Mouse (Mus musculus): ENCODE measurements around the gene Nxph3. TPM values are rescaled to one million over a fixed set of nuclear protein-coding genes. Genes with fewer than 3 reads are reported as not detected.

Gene Nxph3
- not detected in 2 replicates for polyA plus RNA-seq (2012; ENCODE audit: insufficient read depth, insufficient read length, missing spikeins)

- Histone ChIP-seq H3K27ac (replicated peaks; ENCODE audit: low read depth, low read length) (no peak within 1 kb of the TSS), H3K4me1 (ENCODE audit: control insufficient read depth, insufficient read depth, insufficient read length, low read length) (no peaks in the 10 kb centered on the region), H3K4me3 (ENCODE audit: insufficient read depth, low read depth, low read length) (peak within 1 kb of the TSS; percentile 60)
Observed at GRCm38 (mm10) chr11:95514298-95514861, at the start of gene Nxph3. TSS of gene Nxph3 (minus strand) at chr11:95514570.

- H3K4me3 ChIP-seq (ENCODE audit: insufficient read depth, low read depth, low read length), result no peak overlapping the region
- H3K4me1 ChIP-seq (ENCODE audit: control insufficient read depth, insufficient read depth, insufficient read length, low read length), result no peaks in the 10 kb centered on the region
- H3K27ac ChIP-seq (replicated peaks; ENCODE audit: low read depth, low read length), result no peak overlapping the region
Observed at GRCm38 (mm10) chr11:95563849-95564248, 49.5 kb upstream of the Nxph3 start.

- Histone ChIP-seq H3K4me3 (ENCODE audit: insufficient read depth, low read depth, low read length) (no peak overlapping the region), H3K4me1 (ENCODE audit: control insufficient read depth, insufficient read depth, insufficient read length, low read length) (no peaks in the 10 kb centered on the region), H3K27ac (replicated peaks; ENCODE audit: low read depth, low read length) (no peak overlapping the region)
Observed at GRCm38 (mm10) chr11:95560773-95561172, 46.4 kb upstream of the Nxph3 start.

GRCm38 (mm10) chr11:95559761-95560160, 45.4 kb upstream of the Nxph3 start:
- Histone ChIP-seq H3K4me1 (ENCODE audit: control insufficient read depth, insufficient read depth, insufficient read length, low read length) (no peaks in the 10 kb centered on the region), H3K27ac (replicated peaks; ENCODE audit: low read depth, low read length) (no peak overlapping the region), H3K4me3 (ENCODE audit: insufficient read depth, low read depth, low read length) (no peak overlapping the region)

GRCm38 (mm10) chr11:95557719-95558118, 43.3 kb upstream of the Nxph3 start:
- H3K27ac ChIP-seq (replicated peaks; ENCODE audit: low read depth, low read length), result no peak overlapping the region
- no peak overlapping the region for H3K4me3 ChIP-seq (ENCODE audit: insufficient read depth, low read depth, low read length)

GRCm38 (mm10) chr11:95557032-95557431, 42.7 kb upstream of the Nxph3 start:
- Histone ChIP-seq H3K27ac (replicated peaks; ENCODE audit: low read depth, low read length) (no peak overlapping the region), H3K4me3 (ENCODE audit: insufficient read depth, low read depth, low read length) (no peak overlapping the region), H3K4me1 (ENCODE audit: control insufficient read depth, insufficient read depth, insufficient read length, low read length) (no peaks in the 10 kb centered on the region)

More at GRCm38 (mm10) chr11:95557719-95558118, 43.3 kb upstream of the Nxph3 start:
- H3K4me1 ChIP-seq (ENCODE audit: control insufficient read depth, insufficient read depth, insufficient read length, low read length), result no peaks in the 10 kb centered on the region

GRCm38 (mm10) chr11:95555279-95555678, 40.9 kb upstream of the Nxph3 start:
- Histone ChIP-seq H3K4me3 (ENCODE audit: insufficient read depth, low read depth, low read length) (no peak overlapping the region), H3K27ac (replicated peaks; ENCODE audit: low read depth, low read length) (no peak overlapping the region), H3K4me1 (ENCODE audit: control insufficient read depth, insufficient read depth, insufficient read length, low read length) (no peaks in the 10 kb centered on the region)

- Histone ChIP-seq H3K4me3 (ENCODE audit: insufficient read depth, low read depth, low read length) (no peak overlapping the region), H3K4me1 (ENCODE audit: control insufficient read depth, insufficient read depth, insufficient read length, low read length) (no peaks in the 10 kb centered on the region), H3K27ac (replicated peaks; ENCODE audit: low read depth, low read length) (no peak overlapping the region)
Observed at GRCm38 (mm10) chr11:95550301-95551021, 36.1 kb upstream of the Nxph3 start.

- H3K27ac ChIP-seq (replicated peaks; ENCODE audit: low read depth, low read length), result no peak overlapping the region
- H3K4me1 ChIP-seq (ENCODE audit: control insufficient read depth, insufficient read depth, insufficient read length, low read length), result no peaks in the 10 kb centered on the region
- no peak overlapping the region for H3K4me3 ChIP-seq (ENCODE audit: insufficient read depth, low read depth, low read length)
Observed at GRCm38 (mm10) chr11:95546021-95546782, 31.8 kb upstream of the Nxph3 start.

GRCm38 (mm10) chr11:95544546-95545327, 30.4 kb upstream of the Nxph3 start:
- Histone ChIP-seq H3K4me3 (ENCODE audit: insufficient read depth, low read depth, low read length) (no peak overlapping the region), H3K4me1 (ENCODE audit: control insufficient read depth, insufficient read depth, insufficient read length, low read length) (no peaks in the 10 kb centered on the region), H3K27ac (replicated peaks; ENCODE audit: low read depth, low read length) (no peak overlapping the region)

GRCm38 (mm10) chr11:95540637-95541385, 26.4 kb upstream of the Nxph3 start:
- Histone ChIP-seq H3K4me1 (ENCODE audit: control insufficient read depth, insufficient read depth, insufficient read length, low read length) (0 out of 2 replicates have a peak, but pooled peaks cover 3% of the 10 kb centered on the region), H3K27ac (replicated peaks; ENCODE audit: low read depth, low read length) (no peak overlapping the region), H3K4me3 (ENCODE audit: insufficient read depth, low read depth, low read length) (no peak overlapping the region)

GRCm38 (mm10) chr11:95538378-95539104, 24.2 kb upstream of the Nxph3 start:
- Histone ChIP-seq H3K27ac (replicated peaks; ENCODE audit: low read depth, low read length) (no peak overlapping the region), H3K4me3 (ENCODE audit: insufficient read depth, low read depth, low read length) (no peak overlapping the region), H3K4me1 (ENCODE audit: control insufficient read depth, insufficient read depth, insufficient read length, low read length) (0 out of 2 replicates have a peak, but pooled peaks cover 3% of the 10 kb centered on the region)

GRCm38 (mm10) chr11:95533484-95534160, 19.3 kb upstream of the Nxph3 start:
- H3K4me3 ChIP-seq (ENCODE audit: insufficient read depth, low read depth, low read length), result no peak overlapping the region
- no peak overlapping the region for H3K27ac ChIP-seq (replicated peaks; ENCODE audit: low read depth, low read length)
- H3K4me1 ChIP-seq (ENCODE audit: control insufficient read depth, insufficient read depth, insufficient read length, low read length), result 0 out of 2 replicates have a peak, but pooled peaks cover 1% of the 10 kb centered on the region

Measured in brown adipose tissue, adult 24 weeks (tissue).